Mouse (Mus musculus): Measurements from ENCODE around the gene Fermt1. TPM values are rescaled to one million over a fixed set of nuclear protein-coding genes. Genes with fewer than 3 reads are reported as not detected.
A peak's percentile ranks its signal among the peaks of the same experiment; 100 is the strongest.

Fermt1 gene
- polyA plus RNA-seq (2015; fragmentation: Nextera tagmentation; extraction: Ambion mirVana) = 0.30 and 4.1 TPM in 2 replicates

GRCm38 (mm10) chr2:132945326-132946207 lies at the start of gene Fermt1:
Gene Fermt1, minus strand, starts transcription at chr2:132945906.
- Histone ChIP-seq H3K4me2 (peak within 1 kb of the TSS; percentile 68), H3K4me1 (replicated peaks) (peaks cover 14% of the 10 kb centered on the region), H3K9me3 (replicated peaks) (no peaks in the 10 kb centered on the region), H3K36me3 (no peaks in the 10 kb centered on the region), H3K9ac (no peak within 1 kb of the TSS), H3K4me3 (peak within 1 kb of the TSS; percentile 45), H3K27ac (no peak within 1 kb of the TSS), H3K27me3 (peaks cover 54% of the 10 kb centered on the region)
- WGBS = 3% methylated on average over 37 of the region's 37 CpGs
- peak; percentile 60 for ATAC-seq (replicated peaks; ENCODE audit: insufficient number of reproducible peaks, insufficient read depth, low FRiP score, low read depth)

GRCm38 (mm10) chr2:132992659-132993531 lies 47.2 kb upstream of the Fermt1 start:
- H3K9me3 ChIP-seq (replicated peaks) = no peaks in the 10 kb centered on the region
- no peaks in the 10 kb centered on the region for H3K27me3 ChIP-seq
- H3K4me1 ChIP-seq (replicated peaks) = peaks cover 3% of the 10 kb centered on the region; the same call in 1 of the 2 replicates
- 48% methylated on average over 9 of the region's 9 CpGs for WGBS
- H3K4me2 ChIP-seq = no peak overlapping the region
- ATAC-seq (replicated peaks; ENCODE audit: insufficient number of reproducible peaks, insufficient read depth, low FRiP score, low read depth) = no peak
- H3K9ac ChIP-seq = no peak overlapping the region
- no peak overlapping the region for H3K4me3 ChIP-seq
- no peak overlapping the region for H3K27ac ChIP-seq
- H3K36me3 ChIP-seq = no peaks in the 10 kb centered on the region

GRCm38 (mm10) chr2:132989778-132990564 lies 44.3 kb upstream of the Fermt1 start:
- H3K4me1 ChIP-seq (replicated peaks) = peaks cover 3% of the 10 kb centered on the region; the same call in 1 of the 2 replicates
- no peak overlapping the region for H3K27ac ChIP-seq
- H3K4me3 ChIP-seq = no peak overlapping the region
- no peaks in the 10 kb centered on the region for H3K27me3 ChIP-seq
- H3K9ac ChIP-seq = no peak overlapping the region
- WGBS = 43% methylated on average over 11 of the region's 11 CpGs
- no peak overlapping the region for H3K4me2 ChIP-seq
- no peaks in the 10 kb centered on the region for H3K9me3 ChIP-seq (replicated peaks)
- H3K36me3 ChIP-seq = no peaks in the 10 kb centered on the region
- no peak; the same call in none of the 2 replicates for ATAC-seq (replicated peaks; ENCODE audit: insufficient number of reproducible peaks, insufficient read depth, low FRiP score, low read depth)

- Histone ChIP-seq H3K4me2 (no peak overlapping the region), H3K27ac (no peak overlapping the region), H3K4me1 (replicated peaks) (no peaks in the 10 kb centered on the region), H3K9ac (no peak overlapping the region), H3K4me3 (no peak overlapping the region), H3K36me3 (no peaks in the 10 kb centered on the region), H3K9me3 (replicated peaks) (no peaks in the 10 kb centered on the region), H3K27me3 (no peaks in the 10 kb centered on the region)
- ATAC-seq (replicated peaks; ENCODE audit: insufficient number of reproducible peaks, insufficient read depth, low FRiP score, low read depth) = no peak
- 76% methylated on average over 2 of the region's 2 CpGs for WGBS
These were observed 27.6 kb upstream of the Fermt1 start for GRCm38 (mm10) chr2:132973346-132973745.

- Histone ChIP-seq H3K4me2 (no peak overlapping the region), H3K27me3 (no peaks in the 10 kb centered on the region), H3K9ac (no peak overlapping the region), H3K4me1 (replicated peaks) (no peaks in the 10 kb centered on the region), H3K27ac (no peak overlapping the region), H3K36me3 (no peaks in the 10 kb centered on the region), H3K9me3 (replicated peaks) (no peaks in the 10 kb centered on the region), H3K4me3 (no peak overlapping the region)
- WGBS = 20% methylated on average over 4 of the region's 4 CpGs
- ATAC-seq (replicated peaks; ENCODE audit: insufficient number of reproducible peaks, insufficient read depth, low FRiP score, low read depth) = no peak
These were observed 25.1 kb upstream of the Fermt1 start for GRCm38 (mm10) chr2:132970772-132971173.

GRCm38 (mm10) chr2:132957786-132958185 lies 12.1 kb upstream of the Fermt1 start:
- no peaks in the 10 kb centered on the region for H3K9me3 ChIP-seq (replicated peaks)
- no peak overlapping the region for H3K4me3 ChIP-seq
- 56% methylated on average over 1 of the region's 1 CpGs for WGBS
- ATAC-seq (replicated peaks; ENCODE audit: insufficient number of reproducible peaks, insufficient read depth, low FRiP score, low read depth) = no peak
- H3K27ac ChIP-seq = no peak overlapping the region
- H3K36me3 ChIP-seq = no peaks in the 10 kb centered on the region
- H3K4me1 ChIP-seq (replicated peaks) = no peaks in the 10 kb centered on the region
- no peaks in the 10 kb centered on the region for H3K27me3 ChIP-seq
- no peak overlapping the region for H3K4me2 ChIP-seq
- no peak overlapping the region for H3K9ac ChIP-seq

- H3K27me3 ChIP-seq = peaks cover 12% of the 10 kb centered on the region
- H3K27ac ChIP-seq = no peak overlapping the region
- H3K4me1 ChIP-seq (replicated peaks) = no peaks in the 10 kb centered on the region
- H3K4me2 ChIP-seq = no peak overlapping the region
- ATAC-seq (replicated peaks; ENCODE audit: insufficient number of reproducible peaks, insufficient read depth, low FRiP score, low read depth) = no peak
- H3K36me3 ChIP-seq = no peaks in the 10 kb centered on the region
- no peak overlapping the region for H3K4me3 ChIP-seq
- H3K9me3 ChIP-seq (replicated peaks) = no peaks in the 10 kb centered on the region
- no peak overlapping the region for H3K9ac ChIP-seq
- 4% methylated on average over 8 of the region's 8 CpGs for WGBS
These were observed 6.5 kb upstream of the Fermt1 start for GRCm38 (mm10) chr2:132952197-132952596.

GRCm38 (mm10) chr2:132948174-132948573 lies 2.5 kb upstream of the Fermt1 start:
- peaks cover 14% of the 10 kb centered on the region for H3K4me1 ChIP-seq (replicated peaks)
- no peak overlapping the region for H3K4me3 ChIP-seq
- 67% methylated on average over 7 of the region's 7 CpGs for WGBS

GRCm38 (mm10) chr2:132946976-132947375 lies 1.3 kb upstream of the Fermt1 start:
- H3K27ac ChIP-seq = no peak overlapping the region
- WGBS = 63% methylated on average over 6 of the region's 6 CpGs
- no peak overlapping the region for H3K4me2 ChIP-seq
- no peaks in the 10 kb centered on the region for H3K36me3 ChIP-seq
- no peak overlapping the region for H3K9ac ChIP-seq
- peaks cover 54% of the 10 kb centered on the region for H3K27me3 ChIP-seq
- H3K9me3 ChIP-seq (replicated peaks) = no peaks in the 10 kb centered on the region
- H3K4me3 ChIP-seq = no peak overlapping the region
- no peak for ATAC-seq (replicated peaks; ENCODE audit: insufficient number of reproducible peaks, insufficient read depth, low FRiP score, low read depth)
- peaks cover 14% of the 10 kb centered on the region for H3K4me1 ChIP-seq (replicated peaks)

More at GRCm38 (mm10) chr2:132948174-132948573, 2.5 kb upstream of the Fermt1 start:
- no peak for ATAC-seq (replicated peaks; ENCODE audit: insufficient number of reproducible peaks, insufficient read depth, low FRiP score, low read depth)
- H3K36me3 ChIP-seq = no peaks in the 10 kb centered on the region
- H3K9me3 ChIP-seq (replicated peaks) = no peaks in the 10 kb centered on the region
- H3K27ac ChIP-seq = no peak overlapping the region
- H3K4me2 ChIP-seq = no peak overlapping the region
- peaks cover 48% of the 10 kb centered on the region for H3K27me3 ChIP-seq
- H3K9ac ChIP-seq = no peak overlapping the region

- peak overlapping the region; percentile 68 for H3K4me2 ChIP-seq
- H3K27ac ChIP-seq = no peak overlapping the region
These were observed 888 bp downstream of the Fermt1 start for GRCm38 (mm10) chr2:132944711-132945325.

More at GRCm38 (mm10) chr2:132944711-132945325, 888 bp downstream of the Fermt1 start:
- WGBS = 8% methylated on average over 24 of the region's 24 CpGs
- Histone ChIP-seq H3K4me3 (peak overlapping the region; percentile 45), H3K36me3 (no peaks in the 10 kb centered on the region), H3K9me3 (replicated peaks) (no peaks in the 10 kb centered on the region), H3K27me3 (peaks cover 59% of the 10 kb centered on the region), H3K4me1 (replicated peaks) (peaks cover 14% of the 10 kb centered on the region), H3K9ac (no peak overlapping the region)
- ATAC-seq (replicated peaks; ENCODE audit: insufficient number of reproducible peaks, insufficient read depth, low FRiP score, low read depth) = no peak
